Mouse (Mus musculus) heart, postnatal 0 days (tissue): ENCODE results near the gene Bmp8a.

Experiments
- CTCF ChIP-seq: IDR thresholded peaks from 2 replicates; pipeline ENCODE4 v1.5.1; 2016; ENCODE audit warnings: antibody characterized with exemption, control low read depth, low read depth
- EP300 ChIP-seq: IDR thresholded peaks from 2 replicates; pipeline ENCODE4 v1.6.1; 2016; ENCODE audit warnings: antibody characterized with exemption, low read depth

GRCm38 (mm10) chr4:123360771-123361170, 17.7 kb upstream of the Bmp8a start:
- TF ChIP-seq CTCF (no peak), EP300 (no peak)
